Mouse (Mus musculus): ENCODE measurements around the gene Gm44503.

- no peak for TF ChIP-seq CTCF (IDR thresholded peaks at IDR 0.05; ENCODE audit: low read depth, low read length)
- TF ChIP-seq POLR2A (IDR thresholded peaks at IDR 0.05; ENCODE audit: borderline replicate concordance, low read depth, low read length) = no peak
Observed at GRCm38 (mm10) chr9:72911381-72911780, 47.3 kb upstream of the Gm44503 start.
